Mouse (Mus musculus) gastrocnemius, postnatal 10 days (tissue): Measurements from ENCODE around the gene Tmtc2. TPM values are rescaled to one million over a fixed set of nuclear protein-coding genes. Genes with fewer than 3 reads are reported as not detected.

Experiments used
- DNase-seq: peaks from one replicate; pipeline ENCODE4 v3.0.0; 2021; ENCODE audit warnings: mixed read lengths
- total RNA-seq, 2 experiments: library from RNA; stranded (reverse); gene quantifications; 2 replicates each; pipeline ENCODE4 v1.2.3; 2021

Tmtc2 gene
- total RNA-seq, 2 experiments from 2014 or later, result 4.6 to 8.7 TPM

DNA sequence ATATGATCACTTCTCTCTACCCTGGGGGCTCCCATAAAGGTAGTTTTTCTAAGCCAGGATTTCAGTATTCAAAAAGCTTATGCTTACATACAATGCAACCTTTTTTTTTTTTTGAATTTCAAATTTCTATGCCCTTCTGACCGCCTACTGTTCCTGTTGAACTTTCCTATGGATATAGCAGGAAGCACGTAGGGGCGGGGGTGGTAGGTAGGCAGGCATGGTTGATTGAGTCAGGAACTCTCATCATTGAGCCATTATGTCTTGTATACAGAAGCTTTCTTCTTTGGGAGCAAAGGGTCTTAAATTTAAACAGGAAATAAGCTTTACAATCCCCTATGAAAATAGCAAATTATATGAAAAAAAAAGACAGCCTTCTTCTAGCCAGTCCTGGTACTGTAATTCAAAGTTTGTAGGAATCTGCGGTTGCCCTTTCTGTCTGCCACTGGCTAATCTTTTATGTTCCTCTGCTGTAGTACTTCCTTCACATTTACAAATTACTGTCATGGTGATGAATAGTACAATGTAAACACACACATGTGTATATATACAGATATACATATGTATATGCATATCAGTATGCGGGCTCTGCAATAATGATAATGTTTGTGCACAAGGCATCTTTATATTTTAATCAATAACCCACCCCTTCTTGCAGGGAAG lies 405.7 kb downstream of the Tmtc2 start:
- no peak for DNase-seq

DNA sequence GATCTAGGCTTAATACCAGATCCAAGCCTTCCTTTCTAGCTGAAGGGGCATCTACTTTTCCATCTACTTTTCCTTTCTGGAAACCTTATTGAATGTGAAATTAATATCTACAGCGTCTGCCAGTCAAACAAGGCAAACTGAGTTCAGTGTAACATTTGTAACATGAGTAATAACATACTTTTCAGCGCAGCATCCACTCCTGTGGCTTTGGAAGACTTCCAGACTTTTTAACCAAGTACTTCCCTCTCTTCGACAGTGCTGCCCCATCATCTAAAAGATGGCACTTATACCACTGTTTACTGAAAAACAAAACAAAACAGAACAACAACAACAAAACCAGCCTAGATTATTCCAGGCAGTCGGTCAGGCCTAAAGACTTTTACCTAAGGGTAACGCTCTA lies 409.0 kb downstream of the Tmtc2 start:
- no peak for DNase-seq

DNA sequence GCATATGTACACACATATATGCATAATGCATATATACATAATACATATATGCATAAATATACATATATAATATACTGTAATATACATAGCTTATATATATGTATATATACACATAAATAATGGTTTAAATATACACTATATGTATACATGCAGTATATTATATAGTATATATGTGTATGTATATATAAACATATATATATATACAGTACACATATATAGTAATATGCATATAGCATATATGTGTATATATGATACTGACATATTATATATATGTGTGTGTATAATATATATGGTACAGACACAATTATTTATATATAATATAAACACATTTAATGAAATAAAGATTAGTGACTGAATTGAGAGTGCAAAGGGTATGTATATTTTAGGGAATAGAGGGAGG lies 420.5 kb downstream of the Tmtc2 start:
- no peak for DNase-seq

DNA sequence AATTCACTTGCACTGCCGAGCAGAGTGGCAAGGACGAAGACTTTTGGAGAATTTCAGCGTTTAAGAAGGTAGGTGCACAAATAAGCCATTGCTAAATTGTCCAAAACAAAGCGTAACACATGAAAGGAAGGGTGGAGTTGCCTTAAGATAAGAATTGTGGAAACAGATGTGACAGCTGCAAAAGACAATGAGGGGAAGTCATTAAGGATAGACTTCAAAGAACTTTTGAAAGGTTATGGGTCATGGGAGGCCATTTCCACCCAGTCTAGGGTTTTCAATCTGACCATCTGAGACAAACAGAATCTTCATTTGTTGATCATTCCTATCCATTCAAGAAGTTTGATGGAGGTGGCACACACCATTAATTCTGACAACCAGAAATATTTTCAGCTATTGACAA lies 429.9 kb downstream of the Tmtc2 start:
- no peak for DNase-seq

DNA sequence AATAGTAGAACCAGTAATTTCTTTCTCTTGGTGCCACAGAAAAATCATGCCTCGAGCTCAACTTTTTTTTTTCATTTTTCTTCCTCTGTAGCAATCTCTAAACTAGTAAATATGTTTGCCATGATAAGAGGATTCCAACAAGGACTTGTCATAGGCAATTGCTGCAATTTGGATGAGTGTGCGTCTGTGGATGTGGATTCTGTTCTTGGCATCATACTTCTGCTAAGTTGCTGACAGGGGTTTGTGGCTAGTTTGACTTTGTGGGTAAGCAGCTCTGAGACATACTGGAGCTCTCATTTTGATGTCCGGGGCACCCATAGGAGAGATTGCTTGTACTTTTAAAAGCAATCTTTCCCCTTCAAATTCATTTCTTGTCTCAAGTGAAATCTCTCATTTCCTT lies 432.1 kb downstream of the Tmtc2 start:
- DNase-seq, result no peak
